Mouse (Mus musculus) embryonic facial prominence, embryonic 12.5 days (tissue): ENCODE results near the gene AI854703. TPM values are rescaled to one million over a fixed set of nuclear protein-coding genes. Genes with fewer than 3 reads are reported as not detected.

Experiments used
- ATAC-seq: fragments of 200-750 bp; cut with Nextera tagmentation; 2 replicates; pipeline ENCODE4 v1.8.0; 2017; ENCODE audit not compliant: insufficient number of reproducible peaks, insufficient read depth, low FRiP score, low TSS enrichment
- H3K27ac ChIP-seq: fragments of 300-500 bp; sonication (generic); 2 replicates; pipeline ENCODE4 v1.5.1; 2016; ENCODE audit warnings: mild to moderate bottlenecking
- H3K27me3 ChIP-seq: fragments of 300-500 bp; sonication (generic); 2 replicates; pipeline ENCODE4 v1.6.1; 2016; ENCODE audit warnings: mild to moderate bottlenecking, moderate library complexity
- H3K36me3 ChIP-seq: fragments of 300-500 bp; sonication (generic); 2 replicates; pipeline ENCODE4 v1.6.1; 2016; ENCODE audit warnings: mild to moderate bottlenecking
- H3K4me1 ChIP-seq: fragments of 300-500 bp; sonication (generic); 2 replicates; pipeline ENCODE4 v1.6.1; 2016
- H3K4me2 ChIP-seq: fragments of 300-500 bp; sonication (generic); replicated peaks from 2 replicates; pipeline ENCODE4 v1.6.1; 2016; ENCODE audit warnings: mild to moderate bottlenecking, moderate library complexity
- H3K4me3 ChIP-seq: fragments of 300-500 bp; sonication (generic); 2 replicates; pipeline ENCODE4 v1.5.1; 2016; ENCODE audit warnings: mild to moderate bottlenecking
- H3K9ac ChIP-seq: fragments of 300-500 bp; sonication (generic); 2 replicates; pipeline ENCODE4 v1.6.1; 2016; ENCODE audit warnings: mild to moderate bottlenecking, moderate library complexity
- H3K9me3 ChIP-seq: fragments of 300-500 bp; sonication (generic); 2 replicates; pipeline ENCODE4 v1.6.1; 2016; ENCODE audit warnings: mild to moderate bottlenecking, moderate library complexity
- WGBS: fragments of 180-500 bp; shearing (Covaris S2); methylation state at CpG from one replicate; pipeline ENCODE4 v1.1.7; 2016; 5-methylcytosine and 5-hydroxymethylcytosine counted together
- polyA plus RNA-seq: library from polyadenylated mRNA; unstranded; fragments of >200 nt; fragmentation: Nextera tagmentation; extraction: Ambion mirVana; gene quantifications from 2 replicates; pipeline ENCODE4 v1.2.1, GENCODE M21; 2016

The AI854703 gene
- polyA plus RNA-seq, 1 experiment from 2014 or later: 2.0 TPM

GRCm38 (mm10) chr6:48638553-48638952 lies 12.0 kb downstream of the AI854703 start:
- no peaks in the 10 kb centered on the region for H3K27me3 ChIP-seq
- 72% methylated on average over 2 of the region's 2 CpGs for WGBS
- H3K9me3 ChIP-seq: no peaks in the 10 kb centered on the region
- no peak overlapping the region for H3K9ac ChIP-seq
- no peak overlapping the region for H3K4me2 ChIP-seq
- no peak overlapping the region for H3K4me3 ChIP-seq
- no peak overlapping the region for H3K27ac ChIP-seq
- no peak for ATAC-seq
- no peaks in the 10 kb centered on the region for H3K4me1 ChIP-seq
- no peaks in the 10 kb centered on the region for H3K36me3 ChIP-seq

DNA sequence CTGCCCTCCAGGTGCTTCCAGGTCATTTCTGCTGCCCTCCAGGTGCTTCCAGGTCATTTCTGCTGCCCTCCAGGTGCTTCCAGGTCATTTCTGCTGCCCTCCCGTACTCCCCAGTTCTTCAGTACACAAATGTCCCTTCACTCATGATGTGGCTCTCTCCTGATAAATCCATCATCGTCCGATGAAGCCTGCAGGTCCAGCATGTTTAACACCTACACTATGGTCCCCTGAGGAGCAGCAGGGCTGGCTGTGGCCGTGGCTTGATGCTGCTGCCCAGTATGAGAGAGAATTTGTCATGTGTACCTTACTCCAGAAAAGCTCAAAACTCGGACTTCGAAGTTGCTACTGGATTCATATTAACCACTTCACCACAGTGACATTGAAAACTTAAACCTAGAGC lies 14.8 kb downstream of the AI854703 start:
- ATAC-seq: no peak
- Histone ChIP-seq H3K27me3 (no peaks in the 10 kb centered on the region), H3K4me2 (no peak overlapping the region), H3K4me3 (no peak overlapping the region), H3K27ac (no peak overlapping the region), H3K9me3 (no peaks in the 10 kb centered on the region), H3K4me1 (no peaks in the 10 kb centered on the region), H3K36me3 (no peaks in the 10 kb centered on the region), H3K9ac (no peak overlapping the region)
- 66% methylated on average over 6 of the region's 6 CpGs for WGBS

GRCm38 (mm10) chr6:48642764-48643292 lies 16.3 kb downstream of the AI854703 start:
- Histone ChIP-seq H3K4me2 (no peak overlapping the region), H3K27me3 (no peaks in the 10 kb centered on the region), H3K27ac (no peak overlapping the region), H3K36me3 (no peaks in the 10 kb centered on the region), H3K4me1 (no peaks in the 10 kb centered on the region), H3K9me3 (no peaks in the 10 kb centered on the region), H3K9ac (no peak overlapping the region), H3K4me3 (no peak overlapping the region)
- no peak for ATAC-seq
- 22% methylated on average over 4 of the region's 4 CpGs for WGBS

DNA sequence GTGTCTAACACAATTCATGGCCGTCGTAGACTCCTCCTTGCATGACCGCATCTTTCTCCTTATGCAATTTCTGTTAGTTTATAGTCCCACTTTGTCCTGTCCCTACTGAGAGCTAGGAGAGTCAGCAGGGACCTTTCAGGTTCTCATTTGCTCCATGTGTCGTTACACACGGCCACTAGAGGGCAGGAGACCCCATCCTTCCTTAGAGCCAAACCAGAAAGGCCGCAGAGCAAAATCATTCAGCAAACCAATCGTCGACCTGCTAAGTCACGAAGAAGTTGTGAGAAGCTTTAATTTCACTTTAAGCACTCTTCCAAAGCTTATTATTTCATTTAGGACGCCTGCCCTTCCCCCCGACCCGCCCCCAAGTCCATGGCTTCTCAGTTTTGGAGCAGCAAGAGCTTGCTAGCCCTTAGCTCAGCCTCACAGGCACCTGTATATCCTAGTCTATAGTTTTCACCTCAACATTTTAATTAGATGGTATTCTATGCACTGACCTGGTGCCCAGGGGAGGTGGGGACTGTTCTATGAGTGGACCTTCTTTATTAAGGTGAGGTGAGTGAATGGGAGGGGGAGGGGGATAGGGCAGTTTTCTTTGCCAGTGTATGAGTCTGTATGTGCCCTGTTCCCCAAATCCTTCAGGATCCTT lies 19.2 kb downstream of the AI854703 start:
- Histone ChIP-seq H3K36me3 (no peaks in the 10 kb centered on the region), H3K4me3 (no peak overlapping the region), H3K9me3 (no peaks in the 10 kb centered on the region), H3K4me2 (no peak overlapping the region), H3K9ac (no peak overlapping the region), H3K27ac (no peak overlapping the region), H3K27me3 (no peaks in the 10 kb centered on the region), H3K4me1 (no peaks in the 10 kb centered on the region)
- WGBS: 13% methylated on average over 12 of the region's 12 CpGs
- no peak for ATAC-seq

- Histone ChIP-seq H3K4me3 (no peak overlapping the region), H3K9ac (no peak overlapping the region), H3K4me1 (no peaks in the 10 kb centered on the region), H3K9me3 (no peaks in the 10 kb centered on the region), H3K4me2 (no peak overlapping the region), H3K27ac (no peak overlapping the region), H3K27me3 (no peaks in the 10 kb centered on the region), H3K36me3 (no peaks in the 10 kb centered on the region)
- 84% methylated on average over 4 of the region's 4 CpGs for WGBS
- ATAC-seq: no peak
Observed at GRCm38 (mm10) chr6:48646309-48646690, 19.7 kb downstream of the AI854703 start.

- H3K4me2 ChIP-seq: no peak within 1 kb of the TSS
- no peaks in the 10 kb centered on the region for H3K4me1 ChIP-seq
- no peaks in the 10 kb centered on the region for H3K9me3 ChIP-seq
- H3K4me3 ChIP-seq: no peak within 1 kb of the TSS
- no peak for ATAC-seq
- H3K36me3 ChIP-seq: no peaks in the 10 kb centered on the region
- WGBS: 44% methylated on average over 3 of the region's 3 CpGs
- H3K27me3 ChIP-seq: no peaks in the 10 kb centered on the region
- H3K9ac ChIP-seq: no peak within 1 kb of the TSS
- H3K27ac ChIP-seq: no peak within 1 kb of the TSS
Observed at GRCm38 (mm10) chr6:48646995-48647394, 20.4 kb downstream of the AI854703 start, which contains the start of gene Gimap8. Gene Gimap8 (plus strand): TSS chr6:48647234.

GRCm38 (mm10) chr6:48647611-48648010 lies 21.0 kb downstream of the AI854703 start:
- Histone ChIP-seq H3K9ac (no peak overlapping the region), H3K36me3 (no peaks in the 10 kb centered on the region), H3K27me3 (no peaks in the 10 kb centered on the region), H3K27ac (no peak overlapping the region), H3K9me3 (no peaks in the 10 kb centered on the region), H3K4me1 (no peaks in the 10 kb centered on the region), H3K4me2 (no peak overlapping the region), H3K4me3 (no peak overlapping the region)
- 80% methylated on average over 2 of the region's 2 CpGs for WGBS
- ATAC-seq: no peak

DNA sequence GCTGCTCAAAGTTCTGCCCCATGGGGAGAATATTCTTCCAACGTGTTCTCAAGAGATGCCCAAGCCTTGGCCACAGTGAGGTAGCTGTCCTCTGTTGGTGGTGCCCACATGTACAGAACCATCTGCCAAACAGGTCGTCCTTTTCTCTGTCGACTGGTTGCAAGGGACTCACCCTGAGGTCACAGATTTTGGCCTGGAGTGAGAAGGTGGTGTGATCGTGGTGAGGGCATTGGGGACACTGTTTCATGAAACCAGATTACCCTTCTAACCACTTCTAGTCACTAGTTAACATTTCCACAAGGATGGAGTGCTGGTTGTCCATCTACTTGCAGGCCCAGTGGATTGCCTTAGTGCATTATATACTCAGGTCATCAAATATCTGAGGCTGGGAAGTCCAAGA lies 22.2 kb downstream of the AI854703 start:
- WGBS: 87% methylated on average over 4 of the region's 4 CpGs
- H3K4me3 ChIP-seq: no peak overlapping the region
- no peak overlapping the region for H3K4me2 ChIP-seq
- no peak for ATAC-seq
- no peaks in the 10 kb centered on the region for H3K36me3 ChIP-seq
- H3K27me3 ChIP-seq: no peaks in the 10 kb centered on the region
- H3K9me3 ChIP-seq: no peaks in the 10 kb centered on the region
- no peak overlapping the region for H3K27ac ChIP-seq
- H3K9ac ChIP-seq: no peak overlapping the region
- H3K4me1 ChIP-seq: no peaks in the 10 kb centered on the region

- Histone ChIP-seq H3K4me3 (no peak overlapping the region), H3K9me3 (no peaks in the 10 kb centered on the region), H3K9ac (no peak overlapping the region), H3K36me3 (no peaks in the 10 kb centered on the region), H3K27ac (no peak overlapping the region), H3K4me2 (no peak overlapping the region), H3K4me1 (no peaks in the 10 kb centered on the region), H3K27me3 (no peaks in the 10 kb centered on the region)
- no peak for ATAC-seq
- 85% methylated on average over 9 of the region's 9 CpGs for WGBS
Observed at GRCm38 (mm10) chr6:48650041-48650440, 23.5 kb downstream of the AI854703 start.

- Histone ChIP-seq H3K4me1 (no peaks in the 10 kb centered on the region), H3K4me3 (no peak overlapping the region), H3K36me3 (no peaks in the 10 kb centered on the region), H3K27me3 (no peaks in the 10 kb centered on the region), H3K27ac (no peak overlapping the region), H3K4me2 (no peak overlapping the region), H3K9ac (no peak overlapping the region), H3K9me3 (no peaks in the 10 kb centered on the region)
- ATAC-seq: no peak
- WGBS: 78% methylated on average over 5 of the region's 5 CpGs
Observed at GRCm38 (mm10) chr6:48658721-48659120, 32.2 kb downstream of the AI854703 start.

GRCm38 (mm10) chr6:48664750-48665149 lies 38.2 kb downstream of the AI854703 start:
- Histone ChIP-seq H3K9me3 (no peaks in the 10 kb centered on the region), H3K4me1 (no peaks in the 10 kb centered on the region), H3K27me3 (no peaks in the 10 kb centered on the region), H3K4me3 (no peak overlapping the region), H3K9ac (no peak overlapping the region), H3K27ac (no peak overlapping the region), H3K36me3 (no peaks in the 10 kb centered on the region), H3K4me2 (no peak overlapping the region)
- ATAC-seq: no peak
- 79% methylated on average over 4 of the region's 4 CpGs for WGBS

GRCm38 (mm10) chr6:48665471-48665870 lies 38.9 kb downstream of the AI854703 start:
- WGBS: 92% methylated on average over 9 of the region's 9 CpGs
- no peaks in the 10 kb centered on the region for H3K4me1 ChIP-seq
- H3K9me3 ChIP-seq: no peaks in the 10 kb centered on the region
- ATAC-seq: no peak
- H3K4me3 ChIP-seq: no peak overlapping the region
- no peak overlapping the region for H3K4me2 ChIP-seq
- no peaks in the 10 kb centered on the region for H3K36me3 ChIP-seq
- H3K9ac ChIP-seq: no peak overlapping the region
- no peaks in the 10 kb centered on the region for H3K27me3 ChIP-seq
- H3K27ac ChIP-seq: no peak overlapping the region
